Mouse (Mus musculus): Measurements from ENCODE around the gene Nox1. TPM values are rescaled to one million over a fixed set of nuclear protein-coding genes. Genes with fewer than 3 reads are reported as not detected.
"Not testable (repeated sequence)": the region's sequence is repeated elsewhere in the genome, so short reads cannot be mapped to it uniquely, and the experiment has no call there.

Gene Nox1
- polyA plus RNA-seq, 1 experiment = 0.14 TPM

- no peaks in the 10 kb centered on the region for H3K27me3 ChIP-seq (replicated peaks; ENCODE audit: control insufficient read depth, insufficient read depth, low read length)
- no peak for DNase-seq
- H3K4me3 ChIP-seq (ENCODE audit: insufficient read depth, low read depth, low read length) = no peak overlapping the region
- no peak for TF ChIP-seq CTCF (conservative IDR thresholded peaks at IDR 0.05; ENCODE audit: insufficient read depth, insufficient read length, low read depth, low read length)
- no peak for TF ChIP-seq POLR2A (IDR thresholded peaks at IDR 0.05; ENCODE audit: low read depth, low read length)
- H3K36me3 ChIP-seq (ENCODE audit: control insufficient read depth, insufficient read depth, low read length) = no peaks in the 10 kb centered on the region; the same call in 1 of the 2 replicates
- H3K27ac ChIP-seq (ENCODE audit: insufficient read depth, low read depth, low read length) = no peak overlapping the region
- WGBS = 63% methylated on average over 3 of the region's 3 CpGs
- H3K4me1 ChIP-seq (ENCODE audit: control insufficient read depth, insufficient read depth, low read length) = no peaks in the 10 kb centered on the region
Observed at GRCm38 (mm10) chrX:134220618-134221017, 1.1 kb downstream of the Nox1 start.

DNA sequence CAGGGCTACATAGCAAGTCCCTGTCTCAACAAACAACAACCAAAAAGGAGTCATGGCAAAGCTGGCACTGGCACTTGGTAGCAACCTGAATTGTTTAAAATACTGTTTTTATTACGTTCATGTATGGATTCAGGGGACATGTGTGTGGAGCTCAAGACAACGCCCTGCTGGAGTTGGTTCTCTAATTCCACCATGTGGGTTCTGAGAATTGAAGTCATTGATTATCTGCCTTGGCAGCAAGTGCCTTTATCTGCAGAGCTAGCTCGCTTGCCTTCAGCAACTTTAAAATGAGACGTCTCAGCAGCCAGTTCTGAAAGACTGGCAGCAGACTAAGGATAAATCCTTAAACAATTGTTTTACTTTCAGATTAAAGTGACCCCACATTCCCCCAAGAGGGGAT, 3.6 kb downstream of the Nox1 start:
- H3K4me3 ChIP-seq (ENCODE audit: insufficient read depth, low read depth, low read length) = no peak overlapping the region
- H3K27ac ChIP-seq (ENCODE audit: insufficient read depth, low read depth, low read length) = no peak overlapping the region
- no peaks in the 10 kb centered on the region for H3K27me3 ChIP-seq (replicated peaks; ENCODE audit: control insufficient read depth, insufficient read depth, low read length)
- H3K4me1 ChIP-seq (ENCODE audit: control insufficient read depth, insufficient read depth, low read length) = no peaks in the 10 kb centered on the region
- H3K36me3 ChIP-seq (ENCODE audit: control insufficient read depth, insufficient read depth, low read length) = no peaks in the 10 kb centered on the region
- no peak for TF ChIP-seq POLR2A (IDR thresholded peaks at IDR 0.05; ENCODE audit: low read depth, low read length)
- TF ChIP-seq CTCF (conservative IDR thresholded peaks at IDR 0.05; ENCODE audit: insufficient read depth, insufficient read length, low read depth, low read length) = no peak
- no peak for DNase-seq
- WGBS = 83% methylated on average over 4 of the region's 4 CpGs

- Histone ChIP-seq H3K27ac (ENCODE audit: insufficient read depth, low read depth, low read length) (no peak overlapping the region), H3K36me3 (ENCODE audit: control insufficient read depth, insufficient read depth, low read length) (no peaks in the 10 kb centered on the region), H3K4me3 (ENCODE audit: insufficient read depth, low read depth, low read length) (no peak overlapping the region), H3K4me1 (ENCODE audit: control insufficient read depth, insufficient read depth, low read length) (no peaks in the 10 kb centered on the region), H3K27me3 (replicated peaks; ENCODE audit: control insufficient read depth, insufficient read depth, low read length) (no peaks in the 10 kb centered on the region)
- TF ChIP-seq CTCF (conservative IDR thresholded peaks at IDR 0.05; ENCODE audit: insufficient read depth, insufficient read length, low read depth, low read length) (no peak), POLR2A (IDR thresholded peaks at IDR 0.05; ENCODE audit: low read depth, low read length) (no peak)
- 96% methylated on average over 7 of the region's 7 CpGs for WGBS
- DNase-seq = no peak
Observed at GRCm38 (mm10) chrX:134211151-134211642, 10.6 kb downstream of the Nox1 start.

GRCm38 (mm10) chrX:134208491-134208890, 13.3 kb downstream of the Nox1 start:
- Histone ChIP-seq H3K27ac (ENCODE audit: insufficient read depth, low read depth, low read length) (no peak overlapping the region), H3K4me1 (ENCODE audit: control insufficient read depth, insufficient read depth, low read length) (no peaks in the 10 kb centered on the region), H3K36me3 (ENCODE audit: control insufficient read depth, insufficient read depth, low read length) (no peaks in the 10 kb centered on the region), H3K4me3 (ENCODE audit: insufficient read depth, low read depth, low read length) (no peak overlapping the region), H3K27me3 (replicated peaks; ENCODE audit: control insufficient read depth, insufficient read depth, low read length) (no peaks in the 10 kb centered on the region)
- TF ChIP-seq POLR2A (IDR thresholded peaks at IDR 0.05; ENCODE audit: low read depth, low read length) = no peak
- no peak for TF ChIP-seq CTCF (conservative IDR thresholded peaks at IDR 0.05; ENCODE audit: insufficient read depth, insufficient read length, low read depth, low read length)
- DNase-seq = no peak
- 90% methylated on average over 2 of the region's 2 CpGs for WGBS

DNA sequence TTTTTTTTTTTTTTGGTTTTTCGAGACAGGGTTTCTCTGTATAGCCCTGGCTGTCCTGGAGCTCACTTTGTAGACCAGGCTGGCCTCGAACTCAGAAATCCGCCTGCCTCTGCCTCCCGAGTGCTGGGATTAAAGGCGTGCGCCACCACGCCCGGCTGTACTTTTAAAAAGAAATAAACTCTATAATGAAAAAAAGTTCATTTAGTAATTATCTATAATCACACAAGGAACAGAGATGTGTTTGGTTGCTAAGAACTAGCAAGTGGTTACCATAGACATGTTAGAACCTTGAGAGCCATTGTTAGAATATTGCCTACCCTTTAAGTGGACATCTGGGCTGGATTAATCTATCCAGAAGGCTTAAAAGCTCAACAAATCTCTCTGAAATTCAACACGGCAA, 34.6 kb downstream of the Nox1 start, which contains the start of gene Arl13a:
Gene Arl13a, plus strand, starts transcription at position 301 of the 400 bp plus-strand sequence.
- 96% methylated on average over 9 of the region's 9 CpGs for WGBS
- not testable (repeated sequence) for H3K4me1 ChIP-seq (ENCODE audit: control insufficient read depth, insufficient read depth, low read length); H3K27me3 ChIP-seq (replicated peaks; ENCODE audit: control insufficient read depth, insufficient read depth, low read length); H3K36me3 ChIP-seq (ENCODE audit: control insufficient read depth, insufficient read depth, low read length); H3K4me3 ChIP-seq (ENCODE audit: insufficient read depth, low read depth, low read length); H3K27ac ChIP-seq (ENCODE audit: insufficient read depth, low read depth, low read length); DNase-seq

DNA sequence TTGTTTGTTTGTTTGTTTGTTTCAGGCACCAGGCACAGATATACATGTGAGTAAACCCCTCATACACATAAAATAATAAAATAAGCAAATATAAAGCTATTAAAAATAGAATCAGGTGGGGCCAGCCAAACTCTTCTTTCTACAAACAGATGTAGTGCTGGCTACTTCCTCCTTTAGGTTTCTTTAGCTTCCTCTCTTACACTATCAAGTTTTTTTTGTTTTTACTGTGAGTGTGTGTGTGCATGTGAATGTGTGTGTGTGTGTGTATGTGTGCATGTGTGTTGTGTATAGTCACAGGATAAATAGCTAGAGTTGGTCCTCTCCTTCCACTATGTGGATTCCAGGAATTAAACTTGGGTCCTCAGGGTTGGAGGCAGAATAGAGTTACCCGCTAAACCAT, 47.1 kb downstream of the Nox1 start:
- Histone ChIP-seq H3K4me1 (ENCODE audit: control insufficient read depth, insufficient read depth, low read length) (no peaks in the 10 kb centered on the region), H3K27me3 (replicated peaks; ENCODE audit: control insufficient read depth, insufficient read depth, low read length) (no peaks in the 10 kb centered on the region), H3K36me3 (ENCODE audit: control insufficient read depth, insufficient read depth, low read length) (no peaks in the 10 kb centered on the region), H3K4me3 (ENCODE audit: insufficient read depth, low read depth, low read length) (no peak overlapping the region), H3K27ac (ENCODE audit: insufficient read depth, low read depth, low read length) (no peak overlapping the region)
- WGBS = 100% methylated on average over 1 of the region's 1 CpGs
- TF ChIP-seq POLR2A (IDR thresholded peaks at IDR 0.05; ENCODE audit: low read depth, low read length) = no peak
- no peak for TF ChIP-seq CTCF (conservative IDR thresholded peaks at IDR 0.05; ENCODE audit: insufficient read depth, insufficient read length, low read depth, low read length)
- no peak for DNase-seq

- DNase-seq = no peak
- no peak for TF ChIP-seq CTCF (conservative IDR thresholded peaks at IDR 0.05; ENCODE audit: insufficient read depth, insufficient read length, low read depth, low read length)
- no peak for TF ChIP-seq POLR2A (IDR thresholded peaks at IDR 0.05; ENCODE audit: low read depth, low read length)
- WGBS = 100% methylated on average over 1 of the region's 1 CpGs
- H3K4me1 ChIP-seq (ENCODE audit: control insufficient read depth, insufficient read depth, low read length) = no peaks in the 10 kb centered on the region
- H3K4me3 ChIP-seq (ENCODE audit: insufficient read depth, low read depth, low read length) = no peak overlapping the region
- no peaks in the 10 kb centered on the region for H3K36me3 ChIP-seq (ENCODE audit: control insufficient read depth, insufficient read depth, low read length)
- H3K27me3 ChIP-seq (replicated peaks; ENCODE audit: control insufficient read depth, insufficient read depth, low read length) = no peaks in the 10 kb centered on the region
- no peak overlapping the region for H3K27ac ChIP-seq (ENCODE audit: insufficient read depth, low read depth, low read length)
Observed at GRCm38 (mm10) chrX:134170584-134170983, 51.2 kb downstream of the Nox1 start.

DNA sequence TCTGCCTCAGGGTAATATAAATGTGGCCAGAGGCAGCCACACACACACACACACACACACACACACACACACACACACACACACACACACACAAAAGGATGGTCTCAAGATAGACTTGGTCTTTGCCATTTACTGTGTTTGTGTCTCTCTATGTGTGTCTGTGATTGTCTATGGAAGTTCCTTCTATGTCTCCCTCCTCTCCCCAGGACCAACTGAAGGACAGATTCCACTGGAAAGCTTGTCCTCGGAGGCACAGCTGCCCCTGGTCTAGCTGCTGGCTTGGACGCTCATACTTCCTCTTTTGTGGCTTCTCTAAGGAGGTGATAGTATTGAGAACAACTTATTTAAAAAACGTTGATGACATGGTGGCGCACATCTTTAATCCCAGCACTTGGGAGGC, 58.3 kb downstream of the Nox1 start:
- DNase-seq = no peak
- H3K27ac ChIP-seq (ENCODE audit: insufficient read depth, low read depth, low read length) = no peak overlapping the region
- 55% methylated on average over 4 of the region's 4 CpGs for WGBS
- TF ChIP-seq CTCF (conservative IDR thresholded peaks at IDR 0.05; ENCODE audit: insufficient read depth, insufficient read length, low read depth, low read length) (no peak), POLR2A (IDR thresholded peaks at IDR 0.05; ENCODE audit: low read depth, low read length) (no peak)
- H3K36me3 ChIP-seq (ENCODE audit: control insufficient read depth, insufficient read depth, low read length) = no peaks in the 10 kb centered on the region
- no peaks in the 10 kb centered on the region for H3K4me1 ChIP-seq (ENCODE audit: control insufficient read depth, insufficient read depth, low read length)
- H3K27me3 ChIP-seq (replicated peaks; ENCODE audit: control insufficient read depth, insufficient read depth, low read length) = no peaks in the 10 kb centered on the region
- no peak overlapping the region for H3K4me3 ChIP-seq (ENCODE audit: insufficient read depth, low read depth, low read length)
